10 mouse cellular contexts compared by ENCODE assay signal in the genomic region with DNA sequence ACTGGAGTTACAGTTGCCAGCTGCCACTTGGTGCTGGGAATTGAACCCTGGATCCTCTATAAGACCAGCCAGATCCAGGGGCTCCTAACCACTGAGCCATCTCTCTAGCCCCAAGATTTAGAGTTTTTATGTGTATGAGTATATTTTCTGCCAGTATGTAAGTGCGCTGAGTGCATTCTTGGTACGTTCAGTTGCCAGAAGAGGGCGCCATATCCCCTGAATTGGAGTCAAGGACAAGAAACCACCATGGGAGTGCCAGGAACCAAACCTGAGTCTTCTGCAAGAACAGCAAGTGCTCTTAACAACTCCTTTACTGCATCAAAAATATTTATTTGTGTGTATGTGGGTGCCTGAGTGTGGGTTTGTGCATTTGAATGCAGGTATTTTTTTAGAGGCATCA. TPM values are rescaled to one million over a fixed set of nuclear protein-coding genes. Genes with fewer than 3 reads are reported as not detected.
DNase-seq lines count a peak whose midpoint lies in the region; ATAC-seq lines count a peak whose summit lies in the region.
"Had no signal": no experiment of that assay in that cellular context is flagged by ENCODE, and none has a peak within 500 bp of the region (broad histone marks: within the 10 kb centered on the region; RNA-seq: fewer than 3 reads in every experiment).

No protein-coding gene starts in this region.

- no peaks in the 10 kb centered on the region for H3K27me3 ChIP-seq in hindbrain, embryonic 11.5 days (ENCODE audit: control insufficient read depth, insufficient read depth, low read length)
- H3K27me3 ChIP-seq in hindbrain, embryonic 13.5 days = no peaks in the 10 kb centered on the region
- H3K27me3 ChIP-seq in embryonic facial prominence, embryonic 10.5 days (replicated peaks; ENCODE audit: low read depth, poor library complexity, severe bottlenecking) = no peaks in the 10 kb centered on the region
- H3K27me3 ChIP-seq: embryonic facial prominence, embryonic 15.5 days; lung, embryonic 15.5 days had no signal

- ATAC-seq in hindbrain, embryonic 11.5 days (ENCODE audit: low FRiP score) = no peak
- no peak for ATAC-seq in hindbrain, embryonic 13.5 days (ENCODE audit: low FRiP score)

- H3K9ac ChIP-seq in hindbrain, embryonic 11.5 days (ENCODE audit: low read depth, low read length) = no peak overlapping the region
- H3K9ac ChIP-seq in hindbrain, embryonic 13.5 days = no peak overlapping the region
- H3K9ac ChIP-seq: embryonic facial prominence, embryonic 15.5 days; lung, embryonic 15.5 days had no signal

- no peaks in the 10 kb centered on the region for H3K4me1 ChIP-seq in hindbrain, embryonic 11.5 days (replicated peaks; ENCODE audit: control insufficient read depth, insufficient read depth, low read length)
- H3K4me1 ChIP-seq in hindbrain, embryonic 13.5 days (replicated peaks) = no peaks in the 10 kb centered on the region
- no peaks in the 10 kb centered on the region for H3K4me1 ChIP-seq in embryonic facial prominence, embryonic 10.5 days
- H3K4me1 ChIP-seq: embryonic facial prominence, embryonic 15.5 days; lung, embryonic 15.5 days had no signal

- H3K36me3 ChIP-seq in hindbrain, embryonic 11.5 days (ENCODE audit: control insufficient read depth, insufficient read depth, low read length) = no peaks in the 10 kb centered on the region
- H3K36me3 ChIP-seq in hindbrain, embryonic 13.5 days = peaks cover 10% of the 10 kb centered on the region
- peaks cover 20% of the 10 kb centered on the region for H3K36me3 ChIP-seq in embryonic facial prominence, embryonic 10.5 days (replicated peaks)

- H3K4me3 ChIP-seq in hindbrain, embryonic 11.5 days (ENCODE audit: low read depth, low read length) = no peak overlapping the region
- no peak overlapping the region for H3K4me3 ChIP-seq in hindbrain, embryonic 13.5 days
- no peak overlapping the region for H3K4me3 ChIP-seq in embryonic facial prominence, embryonic 10.5 days
- H3K4me3 ChIP-seq: embryonic facial prominence, embryonic 15.5 days; lung, embryonic 15.5 days had no signal

- no peak overlapping the region for H3K27ac ChIP-seq in hindbrain, embryonic 11.5 days (ENCODE audit: low read depth, low read length)
- no peak overlapping the region for H3K27ac ChIP-seq in hindbrain, embryonic 13.5 days
- H3K27ac ChIP-seq in embryonic facial prominence, embryonic 10.5 days (replicated peaks) = no peak overlapping the region
- H3K27ac ChIP-seq: embryonic facial prominence, embryonic 15.5 days; lung, embryonic 15.5 days had no signal

- 15% methylated on average over 3 of the region's 3 CpGs for WGBS in hindbrain, embryonic 11.5 days
- 14% methylated on average over 3 of the region's 3 CpGs for WGBS in hindbrain, embryonic 13.5 days
- WGBS in embryonic facial prominence, embryonic 10.5 days = 15% methylated on average over 3 of the region's 3 CpGs

- peak; percentile 71 for DNase-seq in hindbrain, embryonic 11.5 days (ENCODE audit: low spot score)
- DNase-seq in B cell, adult 2 months = peak; percentile 81 to 83
- peak; percentile 39 for DNase-seq in adipocyte (ENCODE audit: low spot score)
- DNase-seq in embryonic facial prominence, embryonic 10.5 days (ENCODE audit: low spot score) = peak; percentile 62
- peak; percentile 68 to 74 for DNase-seq in kidney, postnatal 4 days
- peak; percentile 61 for DNase-seq in retina, embryonic 14.5 days (ENCODE audit: low spot score)
- no peak for DNase-seq in frontal cortex, postnatal 25 days (ENCODE audit: low spot score in 2 of 2)

- H3K9me3 ChIP-seq in hindbrain, embryonic 11.5 days (ENCODE audit: control insufficient read depth, low read length) = no peaks in the 10 kb centered on the region
- 0 out of 2 replicates have a peak, but pooled peaks cover 5% of the 10 kb centered on the region for H3K9me3 ChIP-seq in hindbrain, embryonic 13.5 days
- no peaks in the 10 kb centered on the region for H3K9me3 ChIP-seq in embryonic facial prominence, embryonic 10.5 days
- H3K9me3 ChIP-seq: embryonic facial prominence, embryonic 15.5 days; lung, embryonic 15.5 days had no signal

- H3K4me2 ChIP-seq in hindbrain, embryonic 11.5 days (replicated peaks; ENCODE audit: low read depth, low read length) = no peak overlapping the region
- no peak overlapping the region for H3K4me2 ChIP-seq in hindbrain, embryonic 13.5 days
- H3K4me2 ChIP-seq: embryonic facial prominence, embryonic 15.5 days; lung, embryonic 15.5 days had no signal

RNA-seq across cellular contexts. Expression of a gene that starts 29.4 kb away (rescaled TPM):
- polyA plus RNA-seq in hindbrain, embryonic 11.5 days (2014; fragmentation: Nextera tagmentation; extraction: Ambion mirVana) = 46.5 and 50.1 TPM in 2 replicates
- polyA plus RNA-seq in hindbrain, embryonic 13.5 days (2015; fragmentation: Nextera tagmentation; extraction: Ambion mirVana) = 18.8 and 20.4 TPM in 2 replicates
- 31.3 and 34.9 TPM in 2 replicates for polyA plus RNA-seq in embryonic facial prominence, embryonic 10.5 days (2016; fragmentation: Nextera tagmentation; extraction: Ambion mirVana)

RNA-seq across cellular contexts. Expression of a gene that starts 32.7 kb away (rescaled TPM):
- 0.57 and 1.1 TPM in 2 replicates for polyA plus RNA-seq in hindbrain, embryonic 11.5 days (2014; fragmentation: Nextera tagmentation; extraction: Ambion mirVana)
- polyA plus RNA-seq in hindbrain, embryonic 13.5 days (2015; fragmentation: Nextera tagmentation; extraction: Ambion mirVana) = 0.35 and 0.87 TPM in 2 replicates
- polyA plus RNA-seq in embryonic facial prominence, embryonic 10.5 days (2016; fragmentation: Nextera tagmentation; extraction: Ambion mirVana) = 0.12 TPM in 1 of 2 replicates, not detected in the other

RNA-seq across cellular contexts. Expression of a gene that starts 33.2 kb away (rescaled TPM):
- polyA plus RNA-seq in hindbrain, embryonic 11.5 days (2014; fragmentation: Nextera tagmentation; extraction: Ambion mirVana) = 0.61 and 1.1 TPM in 2 replicates
- polyA plus RNA-seq in hindbrain, embryonic 13.5 days (2015; fragmentation: Nextera tagmentation; extraction: Ambion mirVana) = 0.98 and 1.2 TPM in 2 replicates
- 0.88 and 1.3 TPM in 2 replicates for polyA plus RNA-seq in embryonic facial prominence, embryonic 10.5 days (2016; fragmentation: Nextera tagmentation; extraction: Ambion mirVana)

RNA-seq across cellular contexts. Expression of a gene that starts 33.4 kb away (rescaled TPM):
- polyA plus RNA-seq in hindbrain, embryonic 11.5 days (2014; fragmentation: Nextera tagmentation; extraction: Ambion mirVana) = 2.2 and 4.0 TPM in 2 replicates
- 1.8 and 3.6 TPM in 2 replicates for polyA plus RNA-seq in hindbrain, embryonic 13.5 days (2015; fragmentation: Nextera tagmentation; extraction: Ambion mirVana)
- 1.2 and 2.2 TPM in 2 replicates for polyA plus RNA-seq in embryonic facial prominence, embryonic 10.5 days (2016; fragmentation: Nextera tagmentation; extraction: Ambion mirVana)

RNA-seq across cellular contexts. Expression of a gene that starts 36.6 kb away (rescaled TPM):
- 1.3 and 1.7 TPM in 2 replicates for polyA plus RNA-seq in hindbrain, embryonic 11.5 days (2014; fragmentation: Nextera tagmentation; extraction: Ambion mirVana)
- 3.2 TPM in 2 replicates for polyA plus RNA-seq in hindbrain, embryonic 13.5 days (2015; fragmentation: Nextera tagmentation; extraction: Ambion mirVana)
- polyA plus RNA-seq in embryonic facial prominence, embryonic 10.5 days (2016; fragmentation: Nextera tagmentation; extraction: Ambion mirVana) = 0.55 and 1.0 TPM in 2 replicates

Comparison
In these comparisons a context has a peak if more than half of its experiments do, and no peak if none do; other contexts are left out.
1. DNase-seq: peak in hindbrain, embryonic 11.5 days (single experiment), B cell, adult 2 months (2 of 2), adipocyte (single experiment), embryonic facial prominence, embryonic 10.5 days (single experiment), kidney, postnatal 4 days (2 of 2) and retina, embryonic 14.5 days (single experiment); none in frontal cortex, postnatal 25 days (0 of 2).